Mouse (Mus musculus): Measurements from ENCODE around the gene Tada3. TPM values are rescaled to one million over a fixed set of nuclear protein-coding genes. Genes with fewer than 3 reads are reported as not detected.

The Tada3 gene
- total and polyA plus RNA-seq, 3 experiments, result 25.0 to 62.2 TPM; not detected in 1

- Histone ChIP-seq H3K4me3 (ENCODE audit: control insufficient read depth in 1 of 2, insufficient read depth in 1 of 2, low read depth in 2 of 2, low read length in 2 of 2) (no peak overlapping the region), H3K4me1 (ENCODE audit: control insufficient read depth in 1 of 2, insufficient read depth in 2 of 2, low read length in 2 of 2) (peaks cover 6 to 11% of the 10 kb centered on the region in 2 experiments), H3K36me3 (ENCODE audit: control insufficient read depth in 1 of 2, insufficient read depth in 2 of 2, low read length in 2 of 2) (peaks cover 0 to 8% of the 10 kb centered on the region in 2 experiments; a peak in 2 of 4 replicates), H3K79me2 (ENCODE audit: control insufficient read depth, insufficient read depth, low read length, poor library complexity) (no peaks in the 10 kb centered on the region), H3K27me3 (ENCODE audit: control insufficient read depth in 1 of 2, insufficient read depth in 2 of 2, low read length in 2 of 2) (no peaks in the 10 kb centered on the region), H3K9ac (ENCODE audit: control insufficient read depth, low read depth, low read length, poor library complexity, severe bottlenecking) (no peak overlapping the region), H3K27ac (ENCODE audit: control insufficient read depth, low read depth, low read length) (no peak overlapping the region), H3K9me3 (replicated peaks; ENCODE audit: insufficient read depth, low read length) (no peaks in the 10 kb centered on the region)
- TF ChIP-seq NELFE (IDR thresholded peaks at IDR 0.05; ENCODE audit: low read depth, low read length) (no peak), SIN3A (IDR thresholded peaks at IDR 0.05; ENCODE audit: low read length) (no peak), SMC3 (IDR thresholded peaks at IDR 0.05; ENCODE audit: low read depth, low read length) (no peak), MXI1 (IDR thresholded peaks at IDR 0.05; ENCODE audit: low read depth, low read length) (no peak), E2F4 (IDR thresholded peaks at IDR 0.05; ENCODE audit: borderline replicate concordance, low read depth, low read length) (no peak), POLR2AphosphoS2 (IDR thresholded peaks at IDR 0.05; ENCODE audit: low read length) (no peak), MYC (IDR thresholded peaks at IDR 0.05; ENCODE audit: low read depth, low read length) (no peak), MAZ (IDR thresholded peaks at IDR 0.05; ENCODE audit: low read depth, low read length) (no peak), EP300 (IDR thresholded peaks at IDR 0.05; ENCODE audit: low read depth in 1 of 2, low read length in 2 of 2) (no peak), GABPA (IDR thresholded peaks at IDR 0.05; ENCODE audit: low read depth, low read length) (no peak), TBP (IDR thresholded peaks at IDR 0.05; ENCODE audit: low read depth, low read length) (no peak)
- no peak for DNase-seq (ENCODE audit: low read depth, low spot score)
These were observed 27.1 kb downstream of the Tada3 start for GRCm38 (mm10) chr6:113350538-113350937.

GRCm38 (mm10) chr6:113346897-113347296 is 30.8 kb downstream of the Tada3 start:
- Histone ChIP-seq H3K9me3 (replicated peaks; ENCODE audit: insufficient read depth, low read length) (no peaks in the 10 kb centered on the region), H3K4me1 (ENCODE audit: control insufficient read depth in 1 of 2, insufficient read depth in 2 of 2, low read length in 2 of 2) (peaks cover 7 to 24% of the 10 kb centered on the region in 2 experiments)

More at GRCm38 (mm10) chr6:113346897-113347296, 30.8 kb downstream of the Tada3 start:
- no peak overlapping the region for H3K27ac ChIP-seq (ENCODE audit: control insufficient read depth, low read depth, low read length)
- TF ChIP-seq TBP (IDR thresholded peaks at IDR 0.05; ENCODE audit: low read depth, low read length), result no peak
- no peak for TF ChIP-seq MYB (IDR thresholded peaks at IDR 0.05; ENCODE audit: low read depth, low read length)
- no peak for TF ChIP-seq POLR2AphosphoS2 (IDR thresholded peaks at IDR 0.05; ENCODE audit: low read length)
- no peak for TF ChIP-seq CTCF (IDR thresholded peaks at IDR 0.05 in 2 of 3, conservative IDR thresholded peaks at IDR 0.05 in 1 of 3; ENCODE audit: control insufficient read depth in 1 of 3, insufficient read depth in 1 of 3, low read depth in 2 of 3, low read length in 3 of 3, poor library complexity in 1 of 3, severe bottlenecking in 1 of 3)
- no peak for TF ChIP-seq GABPA (IDR thresholded peaks at IDR 0.05; ENCODE audit: low read depth, low read length)
- no peak for TF ChIP-seq KAT2A (conservative IDR thresholded peaks at IDR 0.05; ENCODE audit: low read depth, low read length)
- no peak for TF ChIP-seq JUND (IDR thresholded peaks at IDR 0.05; ENCODE audit: low read depth, low read length)
- no peak for TF ChIP-seq HCFC1 (IDR thresholded peaks at IDR 0.05; ENCODE audit: low read depth, low read length)
- no peak for TF ChIP-seq E2F4 (IDR thresholded peaks at IDR 0.05; ENCODE audit: borderline replicate concordance, low read depth, low read length)
- TF ChIP-seq POLR2A (IDR thresholded peaks at IDR 0.05; ENCODE audit: control insufficient read depth in 1 of 2, insufficient read depth in 1 of 2, low read depth in 1 of 2, low read length in 2 of 2, poor library complexity in 1 of 2), result no peak
- no peak for TF ChIP-seq ELF1 (IDR thresholded peaks at IDR 0.05; ENCODE audit: low read depth, low read length)
- TF ChIP-seq MAX (IDR thresholded peaks at IDR 0.05; ENCODE audit: low read length), result no peak
- TF ChIP-seq UBTF (IDR thresholded peaks at IDR 0.05; ENCODE audit: borderline replicate concordance, insufficient read depth, low read depth, low read length), result no peak
- no peak for TF ChIP-seq CHD2 (IDR thresholded peaks at IDR 0.05; ENCODE audit: low read length)
- no peaks in the 10 kb centered on the region for H3K27me3 ChIP-seq (ENCODE audit: control insufficient read depth in 1 of 2, insufficient read depth in 2 of 2, low read length in 2 of 2)
- peaks cover 0 to 13% of the 10 kb centered on the region in 2 experiments; a peak in 2 of 4 replicates for H3K36me3 ChIP-seq (ENCODE audit: control insufficient read depth in 1 of 2, insufficient read depth in 2 of 2, low read length in 2 of 2)
- H3K79me2 ChIP-seq (ENCODE audit: control insufficient read depth, insufficient read depth, low read length, poor library complexity), result no peaks in the 10 kb centered on the region
- no peak overlapping the region for H3K9ac ChIP-seq (ENCODE audit: control insufficient read depth, low read depth, low read length, poor library complexity, severe bottlenecking)
- no peak overlapping the region for H3K4me3 ChIP-seq (ENCODE audit: control insufficient read depth in 1 of 2, insufficient read depth in 1 of 2, low read depth in 2 of 2, low read length in 2 of 2)
- DNase-seq (ENCODE audit: low read depth, low spot score), result no peak
